ENCODE assay signal across 12 mouse cellular contexts in genomic region chr5:44476356-44476755, GRCm38 (mm10).
DNase-seq lines count a peak whose midpoint lies in the region; ATAC-seq and TF ChIP-seq lines count a peak whose summit lies in the region.
"Had no signal": no experiment of that assay in that cellular context is flagged by ENCODE, and none has a peak within 500 bp of the region (broad histone marks: within the 10 kb centered on the region; RNA-seq: fewer than 3 reads in every experiment).

No protein-coding gene starts in this region.

- H3K36me3 ChIP-seq in kidney, postnatal 0 days (ENCODE audit: insufficient read depth, low read length): no peaks in the 10 kb centered on the region
- H3K36me3 ChIP-seq: limb, embryonic 15.5 days had no signal

- H3K4me2 ChIP-seq in kidney, postnatal 0 days (ENCODE audit: low read length): no peak overlapping the region
- H3K4me2 ChIP-seq: limb, embryonic 15.5 days had no signal

- DNase-seq in adrenal gland, postnatal 14 days: peak; percentile 23
- no peak for DNase-seq in adrenal gland, adult 18-20 months (ENCODE audit: low spot score in 2 of 2)
- peak; percentile 57 for DNase-seq in kidney, postnatal 0 days (ENCODE audit: low spot score)
- no peak for DNase-seq in kidney, postnatal 14 days
- peak; percentile 55 for DNase-seq in brain, embryonic 14.5 days (ENCODE audit: low read depth)
- DNase-seq in lung, postnatal 36 days: peak; percentile 3
- DNase-seq in spleen, postnatal 36 days (ENCODE audit: low spot score in 2 of 2): no peak
- DNase-seq in left cerebral cortex, postnatal 25 days (ENCODE audit: low spot score in 2 of 2): no peak
- DNase-seq: cerebellum, adult 2 months had no signal

- peak; percentile 63 for TF ChIP-seq CTCF in kidney, postnatal 0 days (IDR thresholded peaks at IDR 0.05; ENCODE audit: low read depth)
- peak; percentile 47; the same call in 1 of the 2 replicates for TF ChIP-seq CTCF in brain, embryonic 14.5 days (IDR thresholded peaks at IDR 0.05; ENCODE audit: borderline replicate concordance, extremely low read depth, insufficient read depth, insufficient read length)

- TF ChIP-seq POLR2A in brain, embryonic 14.5 days (IDR thresholded peaks at IDR 0.05; ENCODE audit: borderline replicate concordance, extremely low read depth, insufficient read depth, insufficient read length, poor library complexity, severe bottlenecking): no peak

- no peaks in the 10 kb centered on the region; the same call in 1 of the 2 replicates for H3K4me1 ChIP-seq in kidney, postnatal 0 days (replicated peaks; ENCODE audit: insufficient read depth, low read length)

- no peak overlapping the region for H3K9ac ChIP-seq in kidney, postnatal 0 days (ENCODE audit: low read depth, low read length)
- H3K9ac ChIP-seq: limb, embryonic 15.5 days had no signal

- no peaks in the 10 kb centered on the region for H3K27me3 ChIP-seq in kidney, postnatal 0 days (ENCODE audit: insufficient read depth, low read length)
- H3K27me3 ChIP-seq: limb, embryonic 15.5 days had no signal

- no peak overlapping the region for H3K27ac ChIP-seq in kidney, postnatal 0 days
- H3K27ac ChIP-seq: limb, embryonic 15.5 days had no signal

- WGBS in kidney, postnatal 0 days: 35% methylated on average over 4 of the region's 4 CpGs

- H3K9me3 ChIP-seq in kidney, postnatal 0 days (replicated peaks; ENCODE audit: low read length): no peaks in the 10 kb centered on the region
- H3K9me3 ChIP-seq: limb, embryonic 15.5 days had no signal

- peak; percentile 59; the same call in 1 of the 2 replicates for ATAC-seq in kidney, postnatal 0 days (replicated peaks; ENCODE audit: low FRiP score, low read depth)
- ATAC-seq: hindbrain, embryonic 16.5 days had no signal

- intact Hi-C loops in left cerebral cortex, postnatal 25 days (cut with DNase I): no loop called here

- no peak overlapping the region for H3K4me3 ChIP-seq in kidney, postnatal 0 days (replicated peaks; ENCODE audit: low read depth, low read length)
- H3K4me3 ChIP-seq: limb, embryonic 15.5 days; myocyte had no signal

Comparison
In these comparisons a context has a peak if more than half of its experiments do, and no peak if none do; other contexts are left out.
1. DNase-seq: peak in adrenal gland, postnatal 14 days (single experiment), kidney, postnatal 0 days (single experiment), brain, embryonic 14.5 days (single experiment) and lung, postnatal 36 days (single experiment); none in adrenal gland, adult 18-20 months (0 of 2), kidney, postnatal 14 days (single experiment), spleen, postnatal 36 days (0 of 2) and left cerebral cortex, postnatal 25 days (0 of 2).